Mouse (Mus musculus): ENCODE results near the gene Kazald1.

The Kazald1 gene

GRCm38 (mm10) chr19:45047935-45048643, 27.0 kb upstream of the Kazald1 start:
- DNase-seq (ENCODE audit: low read depth, low spot score) = peak; percentile 97

GRCm38 (mm10) chr19:45048644-45049365, 26.2 kb upstream of the Kazald1 start:
- no peak for DNase-seq (ENCODE audit: low read depth, low spot score)

DNA sequence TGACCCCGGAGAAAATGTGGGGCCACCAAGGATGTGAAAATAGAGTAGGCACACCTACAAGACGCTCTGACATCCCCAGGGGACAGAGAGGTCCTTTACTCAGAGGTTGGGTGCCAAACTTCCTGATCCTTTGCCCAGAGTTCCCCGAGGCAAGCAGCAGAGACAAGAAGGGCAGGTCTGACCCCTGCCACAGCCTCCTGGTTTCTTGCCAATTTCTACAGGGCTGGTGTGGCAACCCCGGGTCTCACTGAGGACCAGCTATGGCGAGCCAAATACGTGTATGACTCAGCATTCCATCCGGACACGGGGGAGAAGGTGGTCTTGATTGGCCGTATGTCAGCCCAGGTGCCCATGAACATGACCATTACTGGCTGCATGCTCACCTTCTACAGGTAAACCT, 25.5 kb upstream of the Kazald1 start:
- no peak for DNase-seq (ENCODE audit: low read depth, low spot score)

GRCm38 (mm10) chr19:45053451-45053850, 21.6 kb upstream of the Kazald1 start:
- no peak for DNase-seq (ENCODE audit: low read depth, low spot score)

GRCm38 (mm10) chr19:45054892-45055690, 19.9 kb upstream of the Kazald1 start:
- DNase-seq (ENCODE audit: low read depth, low spot score) = peak; percentile 91

GRCm38 (mm10) chr19:45056364-45056763, 18.7 kb upstream of the Kazald1 start:
- peak; percentile 93 for DNase-seq (ENCODE audit: low read depth, low spot score)

GRCm38 (mm10) chr19:45056908-45057698, 17.9 kb upstream of the Kazald1 start:
- peak; percentile 54 for DNase-seq (ENCODE audit: low read depth, low spot score)

- no peak for DNase-seq (ENCODE audit: low read depth, low spot score)
Measured at GRCm38 (mm10) chr19:45057724-45058112, 17.3 kb upstream of the Kazald1 start.

- peak; percentile 100 for DNase-seq (ENCODE audit: low read depth, low spot score)
Measured at GRCm38 (mm10) chr19:45058113-45058839, 16.8 kb upstream of the Kazald1 start.

DNA sequence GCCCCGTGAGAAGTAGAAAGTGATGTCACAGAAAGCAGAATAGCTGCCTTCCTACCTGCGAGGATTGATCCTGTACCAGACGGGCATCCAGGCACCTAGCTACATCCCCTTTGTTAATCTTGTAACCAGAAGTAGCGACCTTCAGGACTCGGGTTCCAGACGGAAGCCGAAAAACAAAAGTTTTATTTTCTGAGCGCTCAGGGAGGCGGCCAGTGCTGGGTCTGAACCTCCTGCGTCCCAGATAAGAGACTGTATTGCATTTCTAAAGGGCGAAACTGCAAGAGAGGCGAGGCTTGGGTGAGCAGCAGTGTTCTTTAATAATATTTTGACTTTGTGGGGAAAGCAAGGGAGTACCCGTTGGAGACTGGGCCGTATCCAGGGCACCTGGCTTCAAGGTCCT, 16.2 kb upstream of the Kazald1 start:
- DNase-seq (ENCODE audit: low read depth, low spot score) = no peak

DNA sequence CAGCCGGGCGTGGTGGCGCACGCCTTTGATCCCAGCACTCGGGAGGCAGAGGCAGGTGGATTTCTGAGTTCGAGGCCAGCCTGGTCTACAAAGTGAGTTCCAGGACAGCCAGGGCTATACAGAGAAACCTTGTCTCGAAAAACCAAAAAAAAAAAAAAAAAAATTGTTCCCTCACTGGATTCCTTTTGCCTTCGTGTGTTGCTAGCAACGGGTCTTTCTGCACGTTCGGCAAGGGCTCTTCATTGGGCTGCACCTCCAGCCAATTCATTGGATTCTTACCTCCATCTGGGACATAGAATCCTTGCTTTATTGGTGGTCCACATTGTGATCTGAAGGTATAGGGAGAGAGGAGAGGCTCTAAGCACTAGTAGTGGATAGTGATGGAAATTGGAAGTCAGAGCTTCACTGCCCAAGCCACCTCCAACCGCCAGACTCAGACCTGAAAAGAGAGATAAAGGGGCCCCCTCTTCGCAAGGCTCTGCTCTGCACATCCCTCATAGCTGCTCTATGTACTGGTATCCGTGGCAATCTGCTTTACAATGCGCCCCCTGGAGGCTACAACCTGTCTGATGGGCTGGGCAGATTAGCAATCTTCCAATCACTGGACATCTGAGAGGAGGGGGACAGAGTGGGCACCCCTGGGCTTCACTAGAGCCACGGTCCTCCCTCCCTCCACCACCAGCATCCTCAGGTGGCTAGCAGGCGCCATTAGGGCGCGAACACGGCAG, 11.3 kb upstream of the Kazald1 start:
- peak; percentile 46 for DNase-seq (ENCODE audit: low read depth, low spot score)

DNA sequence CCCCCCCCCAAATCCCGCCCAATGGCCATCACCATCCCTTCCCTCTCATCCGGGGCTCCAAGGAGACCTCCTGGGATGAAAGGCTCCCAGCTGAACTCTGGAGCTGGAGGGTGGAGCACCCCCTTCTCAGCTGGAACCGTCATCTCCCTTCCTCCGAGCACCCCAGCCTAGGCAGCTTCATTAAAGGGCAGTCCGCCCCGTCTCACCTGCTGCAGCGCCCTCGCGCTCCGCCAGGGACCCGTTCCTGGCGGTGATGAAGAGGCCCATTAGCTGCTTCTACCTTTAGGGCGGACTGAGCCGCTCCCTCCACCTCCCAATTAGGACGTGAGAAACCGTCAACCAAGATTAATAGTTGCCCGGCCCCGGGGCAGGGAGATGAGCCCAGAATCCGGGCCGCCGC, 9.8 kb upstream of the Kazald1 start:
- DNase-seq (ENCODE audit: low read depth, low spot score) = no peak

- no peak for DNase-seq (ENCODE audit: low read depth, low spot score)
Measured at GRCm38 (mm10) chr19:45067170-45067569, 7.9 kb upstream of the Kazald1 start.

GRCm38 (mm10) chr19:45067758-45068510, 7.1 kb upstream of the Kazald1 start:
- DNase-seq (ENCODE audit: low read depth, low spot score) = no peak

DNA sequence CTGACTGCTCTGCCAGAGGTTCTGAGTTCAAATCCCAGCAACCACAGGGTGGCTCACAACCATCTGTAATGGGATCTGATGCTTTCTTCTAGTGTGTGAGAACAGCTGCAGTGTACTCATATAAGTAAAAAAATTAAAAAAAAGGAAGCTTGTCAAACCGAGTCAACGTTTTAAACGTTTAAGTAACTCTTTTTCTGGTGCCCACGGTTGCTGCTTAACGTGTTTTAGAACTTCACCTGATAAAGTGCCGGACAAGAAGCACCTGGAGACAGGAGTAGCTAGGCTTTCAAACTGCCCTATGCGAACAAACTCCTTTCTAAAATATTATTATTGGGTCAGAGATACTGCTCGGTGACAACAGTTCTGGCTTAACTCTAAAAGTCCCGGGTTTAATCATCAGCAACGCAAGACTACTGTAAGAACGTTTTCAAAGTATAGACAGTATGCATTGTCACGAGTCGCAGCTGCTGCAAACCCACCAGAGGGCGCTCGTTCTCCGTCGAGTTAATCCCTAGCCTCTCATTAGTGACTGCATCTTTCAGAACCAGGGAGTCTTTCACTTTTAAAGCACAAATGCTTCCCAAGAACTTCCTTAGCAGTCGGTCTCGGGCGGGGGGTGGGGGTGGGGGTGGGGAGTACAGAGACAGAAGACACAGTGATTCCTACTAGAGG, 1.0 kb upstream of the Kazald1 start:
- DNase-seq (ENCODE audit: low read depth, low spot score) = peak; percentile 97

DNA sequence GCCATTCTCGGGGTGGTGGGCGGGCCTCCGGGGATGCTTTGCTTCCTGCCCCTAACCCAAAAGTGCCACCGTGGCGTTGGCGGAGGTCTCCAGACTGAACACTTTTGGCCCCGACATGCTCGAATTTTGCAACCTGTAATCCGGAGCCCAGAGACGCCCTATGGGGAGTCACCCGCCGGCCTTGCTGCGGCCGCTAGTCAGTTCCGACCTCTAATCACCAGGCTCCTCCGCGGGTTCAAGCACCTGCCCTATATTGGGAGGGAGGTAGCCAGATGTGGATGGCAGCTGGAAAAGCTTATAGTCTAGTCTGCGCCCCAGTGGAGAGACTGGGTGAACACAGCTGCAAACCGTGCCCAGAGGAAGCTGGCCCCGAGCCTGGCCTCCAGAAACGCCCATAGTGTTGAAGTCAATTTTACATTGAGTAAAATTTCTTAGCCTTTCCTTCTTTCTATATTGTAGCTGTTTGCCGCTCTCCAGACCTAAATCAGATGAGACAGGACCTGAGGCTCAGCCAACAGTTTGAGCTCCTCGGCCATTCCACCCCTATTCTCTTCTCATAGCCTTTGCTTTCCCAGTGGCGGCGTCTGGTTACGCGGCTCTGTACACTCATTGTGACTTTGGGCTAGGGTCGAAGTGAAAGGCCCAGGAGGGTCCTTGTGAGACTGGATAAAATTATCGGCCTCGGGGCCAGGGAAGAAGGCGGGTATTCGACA, 438 bp downstream of the Kazald1 start:
- DNase-seq (ENCODE audit: low read depth, low spot score) = peak; percentile 90

- no peak for DNase-seq (ENCODE audit: low read depth, low spot score)
Measured at GRCm38 (mm10) chr19:45076036-45076575, 1.1 kb downstream of the Kazald1 start.

All from 3T3-L1 (cell line).